Mouse (Mus musculus) hindbrain, embryonic 15.5 days (tissue): ENCODE results near the gene Lig3. TPM values are rescaled to one million over a fixed set of nuclear protein-coding genes. Genes with fewer than 3 reads are reported as not detected.

Source experiments
- ATAC-seq: fragments of 200-750 bp; cut with Nextera tagmentation; 2 replicates; pipeline ENCODE4 v1.8.0; 2017; ENCODE audit warnings: low read depth, moderate number of reproducible peaks, moderate TSS enrichment; ENCODE audit not compliant: low FRiP score
- H3K27ac ChIP-seq: fragments of 300-500 bp; sonication (generic); replicated peaks from 2 replicates; pipeline ENCODE4 v1.5.1; 2015; ENCODE audit warnings: mild to moderate bottlenecking, inconsistent platforms
- H3K27me3 ChIP-seq: fragments of 300-500 bp; sonication (generic); 2 replicates; pipeline ENCODE4 v1.6.1; 2015; ENCODE audit warnings: control low read depth, inconsistent platforms
- H3K36me3 ChIP-seq: fragments of 300-500 bp; sonication (generic); 2 replicates; pipeline ENCODE4 v1.6.1; 2015; ENCODE audit warnings: control low read depth, inconsistent platforms
- H3K4me1 ChIP-seq: fragments of 300-500 bp; sonication (generic); replicated peaks from 2 replicates; pipeline ENCODE4 v1.6.1; 2015; ENCODE audit warnings: control low read depth, inconsistent platforms
- H3K4me2 ChIP-seq: fragments of 300-500 bp; sonication (generic); 2 replicates; pipeline ENCODE4 v1.6.1; 2015; ENCODE audit warnings: moderate library complexity, mild to moderate bottlenecking, inconsistent platforms
- H3K4me3 ChIP-seq: fragments of 300-500 bp; sonication (generic); 2 replicates; pipeline ENCODE4 v1.5.1; 2015; ENCODE audit warnings: mild to moderate bottlenecking, inconsistent platforms
- H3K9ac ChIP-seq: fragments of 300-500 bp; sonication (generic); 2 replicates; pipeline ENCODE4 v1.6.1; 2015; ENCODE audit warnings: inconsistent platforms
- H3K9me3 ChIP-seq: fragments of 300-500 bp; sonication (generic); 2 replicates; pipeline ENCODE4 v1.6.1; 2016; ENCODE audit warnings: control low read depth, inconsistent platforms
- WGBS: fragments of 180-500 bp; shearing (Covaris S2); methylation state at CpG from one replicate; pipeline ENCODE4 v1.1.7; 2015; 5-methylcytosine and 5-hydroxymethylcytosine counted together
- polyA plus RNA-seq: library from polyadenylated mRNA; unstranded; fragments of >200 nt; fragmentation: Nextera tagmentation; extraction: Ambion mirVana; gene quantifications from 2 replicates; pipeline ENCODE4 v1.2.1, GENCODE M21; 2015

The Lig3 gene
- polyA plus RNA-seq: 22.5 and 22.6 TPM in 2 replicates

DNA sequence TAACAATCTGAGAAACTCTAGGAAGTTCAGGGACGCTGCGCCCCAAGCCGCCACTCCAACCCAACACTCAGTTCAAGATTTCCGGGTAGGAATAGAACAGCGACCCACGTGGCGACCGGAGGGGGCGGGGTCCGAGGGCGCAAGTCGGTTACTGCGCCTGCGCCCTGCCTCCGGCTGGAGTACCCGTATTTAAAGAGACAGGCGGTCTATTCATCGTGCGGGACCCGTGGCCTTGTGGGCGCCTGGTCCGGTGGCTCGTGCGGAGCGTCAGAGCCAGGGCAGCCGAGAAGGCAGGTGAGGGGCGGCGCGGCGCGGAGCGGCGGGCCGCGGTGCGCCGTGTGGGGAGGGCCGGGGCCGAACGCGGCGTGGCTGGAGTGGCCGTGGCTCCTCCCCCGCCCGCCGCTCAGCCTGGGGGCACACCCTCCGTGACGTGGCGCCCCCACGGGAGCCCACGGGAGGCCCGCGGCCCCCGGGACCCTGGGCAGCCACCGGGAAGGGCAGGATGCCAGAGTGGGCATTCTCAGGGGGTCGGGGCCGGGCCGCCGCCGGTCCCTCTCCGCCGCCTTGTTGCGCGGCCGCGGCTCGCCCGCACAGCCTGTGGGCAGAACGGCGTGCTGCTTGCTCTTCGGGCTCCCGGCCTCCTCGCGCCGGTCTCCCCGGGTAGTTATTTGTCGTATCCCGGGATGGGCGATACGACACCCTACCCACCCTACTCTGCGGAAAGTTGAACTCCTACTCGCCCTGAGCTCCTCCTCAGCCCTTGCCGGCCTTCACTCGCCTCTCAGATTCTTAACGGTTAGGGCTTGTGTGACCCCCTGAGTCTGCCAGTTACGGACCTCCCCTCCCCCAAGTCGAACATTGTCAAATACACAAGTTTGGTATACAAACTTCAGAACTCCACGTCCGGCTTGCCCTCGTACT, at the start of gene Lig3:
Lig3 (plus strand) TSS at position 126 of the 921 bp plus-strand sequence.
- ATAC-seq: peak; percentile 97
- H3K9ac ChIP-seq: peak within 1 kb of the TSS; percentile 88
- peaks cover 24% of the 10 kb centered on the region for H3K36me3 ChIP-seq
- H3K4me1 ChIP-seq: peaks cover 19% of the 10 kb centered on the region
- peak within 1 kb of the TSS; percentile 82 for H3K4me2 ChIP-seq
- no peaks in the 10 kb centered on the region for H3K27me3 ChIP-seq
- H3K27ac ChIP-seq: peak within 1 kb of the TSS; percentile 99
- WGBS: under 1% methylated on average over 66 of the region's 90 CpGs
- no peaks in the 10 kb centered on the region for H3K9me3 ChIP-seq
- H3K4me3 ChIP-seq: peak within 1 kb of the TSS; percentile 62

DNA sequence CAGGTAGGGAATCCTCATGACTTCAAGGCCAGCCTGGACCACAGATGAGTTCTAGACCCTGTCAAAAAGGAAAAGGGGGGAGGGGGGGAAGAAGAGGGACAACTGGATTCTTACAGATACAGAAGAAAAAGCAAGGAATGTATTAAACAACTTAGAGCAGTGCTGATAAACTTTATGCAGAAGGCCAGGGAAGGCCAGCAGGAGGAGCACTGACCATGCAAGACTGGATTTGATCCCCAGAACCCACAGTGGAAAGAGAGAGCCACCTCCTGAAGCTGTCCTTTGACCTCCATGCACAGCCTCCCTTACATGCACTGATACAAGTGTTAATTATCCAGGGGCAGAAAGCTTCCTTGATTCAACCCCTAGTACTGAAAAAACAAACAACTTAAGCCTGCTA, 46.7 kb upstream of the Lig3 start:
- no peak for ATAC-seq
- Histone ChIP-seq H3K4me2 (no peak overlapping the region), H3K9me3 (no peaks in the 10 kb centered on the region), H3K36me3 (no peaks in the 10 kb centered on the region), H3K27ac (no peak overlapping the region), H3K4me1 (no peaks in the 10 kb centered on the region), H3K4me3 (no peak overlapping the region), H3K27me3 (no peaks in the 10 kb centered on the region), H3K9ac (no peak overlapping the region)

DNA sequence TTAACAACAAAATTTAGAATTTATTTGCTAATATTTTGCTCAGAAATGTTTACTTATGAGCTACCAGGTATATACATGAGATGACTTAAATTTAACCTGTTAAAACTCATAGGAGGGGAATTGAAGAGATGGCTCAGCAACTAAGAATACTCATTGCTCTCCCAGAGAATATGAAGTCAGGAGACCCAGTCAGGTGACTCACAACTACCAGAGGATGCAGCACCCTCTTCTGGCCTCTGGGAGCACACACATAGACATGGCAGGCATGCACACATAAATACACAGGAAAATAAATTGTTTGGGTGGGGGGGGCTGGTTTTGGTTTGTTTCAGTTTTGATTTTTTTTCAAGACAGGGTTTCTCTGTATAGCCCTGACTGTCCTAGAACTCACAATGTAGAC, 41.9 kb upstream of the Lig3 start:
- no peaks in the 10 kb centered on the region for H3K4me1 ChIP-seq
- H3K36me3 ChIP-seq: no peaks in the 10 kb centered on the region
- no peak overlapping the region for H3K4me2 ChIP-seq
- H3K4me3 ChIP-seq: no peak overlapping the region
- no peak overlapping the region for H3K9ac ChIP-seq
- H3K27me3 ChIP-seq: no peaks in the 10 kb centered on the region
- ATAC-seq: no peak
- no peak overlapping the region for H3K27ac ChIP-seq
- H3K9me3 ChIP-seq: no peaks in the 10 kb centered on the region

DNA sequence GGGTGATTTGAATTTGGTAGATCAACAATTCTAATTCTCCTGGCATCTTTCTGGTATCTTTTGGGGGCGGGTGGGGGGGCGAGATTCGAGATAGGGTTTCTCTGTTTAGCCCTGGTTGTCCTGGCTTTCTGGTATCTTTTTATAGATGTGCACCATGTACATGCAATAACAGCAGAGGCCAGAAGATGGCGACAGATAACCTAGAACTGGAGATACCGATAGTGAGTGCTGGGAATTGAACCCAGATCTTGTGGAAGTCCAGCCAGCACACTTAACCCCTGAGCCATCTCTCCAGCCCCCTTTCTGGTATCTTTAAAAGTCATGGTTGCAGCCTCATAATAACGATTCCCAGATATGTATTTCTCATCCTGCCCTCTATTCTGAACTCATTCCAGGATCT, 34.8 kb upstream of the Lig3 start:
- ATAC-seq: no peak
- WGBS: 30% methylated on average over 6 of the region's 6 CpGs
- no peaks in the 10 kb centered on the region for H3K9me3 ChIP-seq

DNA sequence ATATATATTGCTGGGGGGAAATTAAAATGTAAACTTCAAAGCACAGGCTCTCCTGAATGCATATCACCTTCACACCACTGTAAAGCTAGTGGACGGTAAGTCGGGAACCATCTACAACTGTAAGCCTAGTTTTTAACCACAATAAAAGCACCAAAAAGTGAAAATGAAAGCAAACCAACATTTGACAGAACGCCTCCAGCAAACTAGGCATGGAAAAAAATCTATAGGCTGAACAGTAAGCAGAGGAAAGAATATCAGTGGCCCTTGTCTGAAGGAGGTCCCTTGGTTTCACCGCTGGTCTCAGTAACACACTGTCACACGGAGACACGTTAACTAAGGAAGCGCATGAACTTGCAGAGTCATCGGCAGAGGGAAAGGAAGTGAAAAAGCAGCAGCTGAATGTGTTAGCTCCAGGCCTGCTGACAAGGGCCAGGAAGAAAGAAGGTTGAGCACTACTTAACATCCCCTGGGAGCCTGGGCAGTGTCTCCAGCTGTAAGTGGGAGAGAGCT, 34.0 kb upstream of the Lig3 start:
- Histone ChIP-seq H3K4me3 (no peak overlapping the region), H3K4me2 (no peak overlapping the region), H3K27me3 (no peaks in the 10 kb centered on the region), H3K4me1 (no peaks in the 10 kb centered on the region), H3K9me3 (no peaks in the 10 kb centered on the region), H3K27ac (no peak overlapping the region), H3K9ac (no peak overlapping the region), H3K36me3 (no peaks in the 10 kb centered on the region)
- no peak for ATAC-seq
- WGBS: 83% methylated on average over 8 of the region's 8 CpGs

More for the DNA sequence above, 34.8 kb upstream of the Lig3 start:
- no peak overlapping the region for H3K27ac ChIP-seq
- no peaks in the 10 kb centered on the region for H3K36me3 ChIP-seq
- no peak overlapping the region for H3K4me2 ChIP-seq
- no peaks in the 10 kb centered on the region for H3K4me1 ChIP-seq
- H3K27me3 ChIP-seq: no peaks in the 10 kb centered on the region
- no peak overlapping the region for H3K9ac ChIP-seq
- no peak overlapping the region for H3K4me3 ChIP-seq

DNA sequence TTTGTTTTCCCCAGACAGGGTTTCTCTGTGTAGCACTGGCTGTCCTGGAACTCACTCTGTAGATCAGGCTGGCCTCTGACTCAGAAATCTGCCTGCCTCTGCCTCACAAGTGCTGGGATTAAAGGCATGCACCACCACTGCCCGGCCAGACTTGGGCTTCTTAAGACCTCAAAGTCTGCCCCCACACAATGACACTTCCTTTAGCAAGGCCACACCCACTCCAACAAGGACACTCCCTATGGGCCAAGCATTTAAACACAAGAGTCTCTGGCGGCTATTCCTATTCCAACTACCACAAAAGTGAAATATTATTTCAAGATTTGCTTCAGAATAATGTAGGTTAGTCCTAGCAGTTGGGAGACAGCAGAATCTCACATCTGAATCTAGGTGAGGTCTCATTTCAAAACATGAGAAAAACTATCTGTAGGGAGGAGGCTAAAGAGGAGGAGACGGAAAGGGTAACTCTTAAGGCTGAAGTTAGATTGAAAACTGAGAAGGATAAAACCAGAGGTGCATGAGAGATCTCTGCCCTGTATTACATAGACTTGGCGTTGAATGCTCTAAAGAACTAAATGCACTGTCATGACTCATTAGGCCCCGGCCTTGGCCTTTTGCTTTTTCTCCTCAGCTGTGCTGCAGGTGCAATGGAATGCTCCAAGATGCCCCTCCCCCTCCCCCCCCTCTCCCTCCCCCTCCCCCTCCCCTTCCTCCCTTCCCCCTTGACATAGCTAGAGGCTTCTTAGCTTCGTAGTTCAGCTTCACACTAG, 28.4 kb upstream of the Lig3 start:
- no peaks in the 10 kb centered on the region for H3K27me3 ChIP-seq
- no peak overlapping the region for H3K27ac ChIP-seq
- H3K9me3 ChIP-seq: no peaks in the 10 kb centered on the region
- no peak overlapping the region for H3K4me2 ChIP-seq
- H3K36me3 ChIP-seq: no peaks in the 10 kb centered on the region
- H3K4me3 ChIP-seq: no peak overlapping the region
- H3K4me1 ChIP-seq: no peaks in the 10 kb centered on the region
- WGBS: 80% methylated on average over 6 of the region's 6 CpGs
- no peak for ATAC-seq
- H3K9ac ChIP-seq: no peak overlapping the region

DNA sequence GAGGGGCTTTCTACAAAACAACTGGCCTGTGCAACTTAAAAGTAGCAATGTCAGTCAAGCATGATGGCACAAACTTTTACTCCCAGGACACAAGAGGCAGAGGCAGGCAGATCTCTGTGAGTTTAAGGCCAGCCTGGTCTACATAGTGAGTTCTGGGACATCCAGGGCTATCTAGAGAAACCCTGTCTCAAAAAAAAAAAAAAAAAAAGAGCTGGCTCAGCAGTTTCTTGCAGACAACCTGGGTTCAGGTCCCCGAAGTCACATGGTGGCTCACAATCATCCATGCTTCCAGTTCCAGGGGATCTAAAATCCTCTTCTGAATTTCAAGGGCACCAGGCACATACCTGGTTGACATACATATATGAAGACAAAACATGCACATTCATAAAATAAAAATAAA, 25.0 kb upstream of the Lig3 start:
- 83% methylated on average over 1 of the region's 1 CpGs for WGBS
- H3K27me3 ChIP-seq: no peaks in the 10 kb centered on the region
- ATAC-seq: no peak
- no peak overlapping the region for H3K27ac ChIP-seq
- no peaks in the 10 kb centered on the region for H3K36me3 ChIP-seq
- H3K4me2 ChIP-seq: no peak overlapping the region
- H3K9ac ChIP-seq: no peak overlapping the region
- no peaks in the 10 kb centered on the region for H3K4me1 ChIP-seq
- H3K9me3 ChIP-seq: no peaks in the 10 kb centered on the region
- no peak overlapping the region for H3K4me3 ChIP-seq

DNA sequence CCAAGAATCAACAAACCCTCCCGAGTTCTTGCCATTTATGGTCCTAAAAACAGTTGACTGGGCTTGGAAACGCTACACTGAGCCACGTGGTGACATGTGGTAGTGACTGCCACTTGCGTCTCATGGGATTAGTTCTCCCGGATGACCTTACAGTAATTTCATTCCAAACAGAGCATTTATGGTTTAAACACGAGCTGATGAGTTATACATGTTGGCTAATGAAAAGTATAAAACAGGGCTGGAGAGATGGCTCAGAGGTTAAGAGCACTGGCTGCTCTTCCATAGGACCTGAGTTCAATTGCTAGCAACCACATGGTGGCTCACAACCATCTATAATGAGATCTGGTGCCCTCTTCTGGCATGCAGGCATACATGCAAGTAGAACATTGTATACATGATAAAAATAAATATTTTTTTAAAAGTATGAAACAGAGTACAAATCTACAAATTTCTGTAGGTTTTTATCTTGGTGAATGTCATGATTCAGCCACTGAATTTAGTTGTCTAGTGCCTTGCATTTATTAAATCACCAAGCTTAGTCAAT, 18.6 kb upstream of the Lig3 start:
- Histone ChIP-seq H3K4me2 (no peak overlapping the region), H3K27me3 (no peaks in the 10 kb centered on the region), H3K4me1 (peaks cover 26% of the 10 kb centered on the region), H3K9me3 (no peaks in the 10 kb centered on the region), H3K9ac (no peak overlapping the region), H3K36me3 (no peaks in the 10 kb centered on the region), H3K27ac (no peak overlapping the region), H3K4me3 (no peak overlapping the region)
- ATAC-seq: no peak
- WGBS: 82% methylated on average over 6 of the region's 6 CpGs

DNA sequence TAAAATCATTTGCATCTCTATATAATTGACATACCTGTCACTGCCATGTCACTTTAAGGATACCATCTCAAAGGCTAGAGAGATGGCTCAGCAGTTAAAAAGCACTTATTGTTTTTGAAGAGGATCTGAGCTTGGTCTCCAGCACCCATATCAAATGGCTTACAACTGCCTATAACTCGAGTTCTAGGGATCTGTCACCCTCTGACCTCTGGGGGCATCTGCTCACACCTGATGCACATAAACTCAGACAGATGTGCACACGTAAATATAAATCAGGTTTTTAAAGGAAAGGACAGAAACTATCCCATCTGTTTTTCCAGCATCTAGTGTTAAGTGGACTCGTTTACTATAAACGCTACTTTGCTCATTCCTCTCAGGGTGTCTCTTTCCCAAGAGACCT, 17.6 kb upstream of the Lig3 start:
- no peaks in the 10 kb centered on the region for H3K27me3 ChIP-seq
- no peaks in the 10 kb centered on the region for H3K36me3 ChIP-seq
- ATAC-seq: no peak
- peak overlapping the region; percentile 76 for H3K4me3 ChIP-seq
- 15% methylated on average over 4 of the region's 4 CpGs for WGBS
- H3K27ac ChIP-seq: peak overlapping the region; percentile 96
- H3K4me2 ChIP-seq: peak overlapping the region; percentile 73
- H3K9ac ChIP-seq: peak overlapping the region; percentile 79
- no peaks in the 10 kb centered on the region for H3K9me3 ChIP-seq
- H3K4me1 ChIP-seq: peaks cover 26% of the 10 kb centered on the region

DNA sequence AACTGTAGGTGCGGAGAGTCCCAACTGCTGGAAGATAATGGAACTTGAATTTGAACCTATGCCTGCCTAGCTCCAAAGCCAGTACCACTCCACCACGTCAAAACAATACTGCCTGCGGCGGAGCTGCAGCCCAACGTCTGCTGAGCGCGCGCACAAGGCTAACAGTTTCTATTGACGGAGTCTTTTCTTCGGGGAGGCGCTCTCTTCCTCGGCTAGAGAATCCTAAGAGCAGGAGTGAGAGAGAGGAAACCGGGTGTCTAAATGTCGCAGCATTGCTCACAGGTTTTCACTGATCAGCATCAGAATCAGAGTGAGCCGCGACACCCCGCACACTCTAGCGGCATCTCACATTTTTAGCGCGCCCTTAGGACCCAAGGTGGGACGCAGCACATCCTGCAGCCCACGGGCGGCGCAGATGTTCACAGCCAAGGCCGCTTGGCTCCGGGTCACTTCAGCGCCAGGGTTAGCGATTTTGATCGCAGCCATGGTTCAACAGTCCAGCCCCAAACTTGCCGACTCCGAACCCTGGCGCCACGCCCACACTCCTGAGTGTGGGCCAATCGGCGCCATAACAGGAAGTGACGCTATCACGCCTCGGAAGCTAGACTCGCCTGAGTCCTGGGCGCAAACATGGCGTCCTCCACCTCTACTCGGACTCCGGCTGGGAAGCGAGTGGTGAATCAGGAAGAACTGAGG, 17.0 kb upstream of the Lig3 start, which contains the start of the genes Cct6b and Zfp830:
Cct6b (minus strand) TSS at position 580 of the 696 bp plus-strand sequence.
Zfp830 (plus strand) TSS at position 604 of the 696 bp plus-strand sequence.
- H3K9ac ChIP-seq: peak within 1 kb of the TSS; percentile 79
- under 1% methylated on average over 44 of the region's 44 CpGs for WGBS
- peak within 1 kb of the TSS; percentile 76 for H3K4me3 ChIP-seq
- peak within 1 kb of the TSS; percentile 96 for H3K27ac ChIP-seq
- peaks cover 5% of the 10 kb centered on the region for H3K36me3 ChIP-seq
- ATAC-seq: peak; percentile 100
- peak within 1 kb of the TSS; percentile 73 for H3K4me2 ChIP-seq
- H3K9me3 ChIP-seq: no peaks in the 10 kb centered on the region
- H3K4me1 ChIP-seq: peaks cover 26% of the 10 kb centered on the region
- no peaks in the 10 kb centered on the region for H3K27me3 ChIP-seq

DNA sequence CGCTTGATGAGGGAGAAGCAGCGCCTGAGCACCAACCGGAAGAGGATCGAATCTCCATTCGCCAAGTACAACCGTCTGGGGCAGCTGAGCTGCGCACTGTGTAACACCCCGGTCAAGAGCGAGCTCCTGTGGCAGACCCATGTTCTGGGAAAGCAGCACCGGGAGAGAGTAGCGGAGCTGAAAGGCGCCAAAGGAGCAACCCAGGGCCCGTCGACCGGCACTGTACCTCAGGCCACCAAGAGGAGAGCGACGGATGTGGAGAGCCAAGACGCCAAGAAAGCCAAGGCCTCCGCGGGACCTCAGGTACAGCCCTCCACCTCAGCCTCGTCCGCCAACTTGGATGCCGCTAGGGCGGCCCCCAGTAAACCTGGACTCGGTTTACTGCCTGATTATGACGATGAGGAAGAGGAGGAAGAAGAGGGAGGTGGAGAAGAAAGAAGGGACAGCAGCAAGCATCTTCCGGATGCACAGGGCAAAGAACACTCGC, 16.4 kb upstream of the Lig3 start:
- Histone ChIP-seq H3K4me3 (peak overlapping the region; percentile 76), H3K9me3 (no peaks in the 10 kb centered on the region), H3K27ac (peak overlapping the region; percentile 96), H3K36me3 (peaks cover 5% of the 10 kb centered on the region), H3K27me3 (no peaks in the 10 kb centered on the region), H3K4me2 (peak overlapping the region; percentile 73), H3K4me1 (peaks cover 26% of the 10 kb centered on the region), H3K9ac (peak overlapping the region; percentile 79)
- 1% methylated on average over 27 of the region's 28 CpGs for WGBS
- peak; percentile 83 for ATAC-seq
